Mouse (Mus musculus): ENCODE results near the gene F11. TPM values are rescaled to one million over a fixed set of nuclear protein-coding genes. Genes with fewer than 3 reads are reported as not detected.
A peak's percentile ranks its signal among the peaks of the same experiment; 100 is the strongest.

The F11 gene
- total RNA-seq, 2 experiments from 2014 or later = not detected

GRCm38 (mm10) chr8:45254194-45254842 is 7.5 kb downstream of the F11 start:
- no peak for DNase-seq (ENCODE audit: extremely low spot score in 1 of 2, low spot score in 2 of 2)
- intact Hi-C loops (cut with DNase I) = no loop called here

DNA sequence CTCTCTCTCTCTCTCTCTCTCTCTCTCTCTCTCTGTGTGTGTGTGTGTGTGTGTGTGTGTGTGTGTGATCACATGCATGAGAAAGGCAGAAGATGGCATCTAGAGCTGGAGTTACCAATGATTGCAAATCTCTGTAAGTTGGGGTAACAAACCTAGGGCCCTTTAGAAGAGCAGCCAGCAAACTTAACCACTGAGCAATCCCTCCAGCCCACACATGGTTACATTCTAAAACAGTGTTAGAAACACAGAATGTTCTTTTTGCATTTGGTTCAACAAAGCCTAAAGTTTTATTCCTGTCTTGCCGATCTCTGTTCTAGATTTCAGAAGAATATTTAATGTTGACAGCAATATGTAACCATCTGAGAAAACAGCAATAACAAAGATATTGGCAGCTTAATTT is 8.2 kb downstream of the F11 start:
- intact Hi-C loops (cut with DNase I) = no loop called here
- DNase-seq (ENCODE audit: extremely low spot score in 1 of 2, low spot score in 2 of 2) = no peak

GRCm38 (mm10) chr8:45253111-45253510 is 8.7 kb downstream of the F11 start:
- no peak for DNase-seq (ENCODE audit: extremely low spot score in 1 of 2, low spot score in 2 of 2)
- intact Hi-C loops (cut with DNase I) = no loop called here

- intact Hi-C loops (cut with DNase I) = no loop called here
- DNase-seq (ENCODE audit: extremely low spot score in 1 of 2, low spot score in 2 of 2) = no peak
Observed at GRCm38 (mm10) chr8:45246307-45246706, 15.5 kb downstream of the F11 start.

DNA sequence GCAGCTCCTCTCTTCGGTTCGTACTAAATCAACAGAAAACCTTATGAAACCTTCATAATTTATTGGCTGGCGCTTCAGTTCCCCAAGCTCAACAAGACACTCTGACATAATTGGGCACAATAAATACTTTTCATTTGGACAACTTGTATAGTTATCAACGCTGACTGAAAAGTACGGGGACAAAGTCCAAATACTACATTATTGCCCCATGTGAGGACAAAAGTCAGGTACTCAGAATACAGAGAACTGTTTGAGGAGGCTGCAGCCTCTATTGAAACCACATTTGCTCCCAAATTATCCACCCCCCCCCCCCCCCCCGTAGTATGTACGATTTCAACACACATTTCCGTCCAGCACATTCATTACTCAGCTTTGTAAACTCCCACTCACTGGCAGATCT is 22.5 kb downstream of the F11 start:
- DNase-seq (ENCODE audit: extremely low spot score in 1 of 2, low spot score in 2 of 2) = no peak
- intact Hi-C loops (cut with DNase I) = loop anchor here (5.0 kb wide), 1 partner anchor 302 kb away; the partner anchor contains the start of gene Fat1

DNA sequence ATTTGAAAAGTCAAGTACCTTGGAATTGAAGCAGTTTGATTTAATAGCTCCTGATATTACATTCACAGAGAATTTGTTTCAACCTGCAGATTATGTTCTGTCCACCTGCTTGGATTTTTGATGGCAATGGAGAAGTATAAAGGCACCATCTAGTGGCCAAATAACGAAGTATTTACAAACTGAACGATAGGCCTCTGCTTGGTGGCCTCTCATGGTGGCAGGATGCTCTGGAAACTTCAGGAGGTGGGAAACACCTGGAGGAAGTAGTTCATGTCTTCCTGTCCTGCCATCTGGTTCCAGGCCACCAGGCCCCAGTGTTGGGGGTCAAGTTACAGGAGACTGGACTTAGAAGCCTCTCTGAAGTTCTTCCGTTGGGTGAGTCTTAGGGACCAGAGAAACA is 23.5 kb downstream of the F11 start:
- DNase-seq (ENCODE audit: extremely low spot score in 1 of 2, low spot score in 2 of 2) = peak; percentile 53 to 57
- intact Hi-C loops (cut with DNase I) = loop anchor here (5.0 kb wide), 1 partner anchor 301 kb away; the partner anchor contains the start of gene Fat1

- intact Hi-C loops (cut with DNase I) = loop anchor here (2.0 to 5.0 kb wide), 2 partner anchors 168 to 299 kb away; partner anchors contain the start of genes Fat1 and Mtnr1a
- DNase-seq (ENCODE audit: extremely low spot score in 1 of 2, low spot score in 2 of 2) = peak; percentile 37 to 59
Observed at GRCm38 (mm10) chr8:45236164-45236912, 25.5 kb downstream of the F11 start.

DNA sequence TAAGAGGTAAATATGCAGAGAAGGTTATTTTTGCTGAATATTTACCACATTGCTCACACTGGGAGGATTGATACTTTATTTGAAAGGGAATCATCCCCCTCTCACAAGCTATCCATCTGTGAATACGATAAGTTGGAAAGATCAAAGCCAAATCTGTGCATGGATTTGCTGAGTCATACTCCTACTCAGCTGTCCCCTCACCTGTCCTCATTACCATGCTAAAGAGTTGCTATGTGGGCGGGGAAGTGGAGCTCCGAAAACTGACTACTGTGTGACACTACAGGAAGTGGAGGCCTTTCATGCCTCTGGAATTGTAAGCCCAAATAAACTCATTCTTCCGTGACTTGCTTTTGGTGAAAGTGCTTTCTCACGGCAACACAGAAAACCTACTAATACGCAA is 26.6 kb downstream of the F11 start:
- intact Hi-C loops (cut with DNase I) = loop anchor here (5.0 kb wide), 1 partner anchor 298 kb away; the partner anchor contains the start of gene Fat1
- no peak for DNase-seq (ENCODE audit: extremely low spot score in 1 of 2, low spot score in 2 of 2)

GRCm38 (mm10) chr8:45233256-45233655 is 28.6 kb downstream of the F11 start:
- DNase-seq (ENCODE audit: extremely low spot score in 1 of 2, low spot score in 2 of 2) = no peak
- intact Hi-C loops (cut with DNase I) = no loop called here

GRCm38 (mm10) chr8:45202476-45202875 is 59.4 kb downstream of the F11 start:
- intact Hi-C loops (cut with DNase I) = no loop called here
- DNase-seq (ENCODE audit: extremely low spot score in 1 of 2, low spot score in 2 of 2) = no peak

DNA sequence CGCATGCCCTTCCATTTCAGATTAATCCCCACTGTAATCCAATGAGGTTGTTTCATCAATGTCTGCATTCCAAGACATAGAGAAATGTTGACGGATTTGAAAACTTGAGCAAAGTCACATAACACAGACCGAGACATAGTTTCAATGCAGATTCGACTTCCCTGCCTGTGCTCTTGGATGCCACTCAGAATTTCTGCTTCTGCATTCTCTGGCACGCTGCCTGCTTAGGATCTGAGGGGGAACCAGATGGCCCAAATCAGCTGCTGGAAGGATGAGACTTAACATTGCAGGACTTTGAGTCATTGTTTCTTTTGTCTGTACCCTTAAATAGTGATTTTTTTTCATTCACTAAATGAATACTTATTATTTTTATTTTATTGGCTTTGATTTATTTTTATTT is 60.2 kb downstream of the F11 start:
- DNase-seq (ENCODE audit: extremely low spot score in 1 of 2, low spot score in 2 of 2) = peak; percentile 59 to 80
- intact Hi-C loops (cut with DNase I) = no loop called here

DNA sequence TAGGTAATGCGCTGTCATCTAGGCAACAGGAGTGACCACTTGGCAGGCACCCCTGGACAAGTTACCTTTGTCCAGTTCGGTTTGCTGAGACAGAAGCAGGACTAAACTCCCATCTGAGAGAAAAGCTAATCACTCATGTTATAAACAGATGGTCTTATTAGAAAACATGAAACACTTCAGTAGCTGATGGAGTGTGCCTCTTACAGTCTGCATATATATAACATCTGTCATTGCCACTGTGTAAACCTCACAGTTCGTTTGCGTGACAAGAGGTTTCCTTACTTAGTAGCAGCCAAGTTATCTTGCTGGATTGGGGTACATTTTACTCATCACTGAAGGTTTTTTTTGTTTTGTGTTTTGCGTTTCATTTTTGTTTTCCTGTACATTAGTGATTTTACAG is 64.5 kb downstream of the F11 start:
- no peak for DNase-seq (ENCODE audit: extremely low spot score in 1 of 2, low spot score in 2 of 2)
- intact Hi-C loops (cut with DNase I) = no loop called here

DNA sequence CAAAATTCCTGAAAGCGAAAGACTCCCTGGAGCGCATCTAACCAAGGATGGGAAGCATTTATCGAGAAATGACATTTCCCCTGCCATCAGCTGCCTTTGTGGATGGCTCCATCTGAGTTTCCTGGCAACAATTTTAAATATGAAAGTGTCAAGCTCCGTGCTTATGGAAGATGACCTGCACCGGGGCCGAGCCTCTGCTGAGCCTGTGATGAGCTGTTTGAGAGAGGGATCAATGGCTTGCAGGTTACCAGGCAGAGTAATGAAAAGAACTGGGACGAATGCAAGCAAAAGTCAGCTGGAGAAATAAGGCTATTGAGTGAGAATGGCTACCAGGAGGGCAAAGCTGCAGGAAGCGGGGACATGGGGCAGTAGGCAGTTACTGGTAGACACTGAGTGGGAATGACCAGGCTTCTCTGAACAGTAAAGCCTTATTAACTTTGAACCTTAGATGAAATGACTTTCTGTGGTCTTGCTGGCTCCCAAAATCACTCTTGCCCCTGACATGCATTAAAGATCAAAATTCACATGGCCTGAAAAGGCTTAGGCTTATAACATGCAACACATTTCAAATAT is 65.8 kb downstream of the F11 start:
- intact Hi-C loops (cut with DNase I) = no loop called here
- no peak for DNase-seq (ENCODE audit: extremely low spot score in 1 of 2, low spot score in 2 of 2)

Other genes with a start within 250 kb of the F11 start
- not detected for gene Mtnr1a, start 192.9 kb downstream of the F11 start, total RNA-seq (2021)
- gene Klkb1, start 32.8 kb upstream of the F11 start, total RNA-seq (2021) = under 1 TPM in 1 of 2 experiments, not detected in 1; 0.06 TPM
- not detected for gene Gm45753, start 46.4 kb upstream of the F11 start, total RNA-seq (2021)
- gene Cyp4v3, start 71.2 kb upstream of the F11 start, total RNA-seq (2021) = 1 to 10 TPM; 3.5 to 3.8 TPM
- 10 to 100 TPM; 27.7 to 32.0 TPM for gene Fam149a, start 120.3 kb upstream of the F11 start, total RNA-seq (2021)
- gene Tlr3, start 149.0 kb upstream of the F11 start, total RNA-seq (2021) = 1 to 10 TPM; 3.5 to 4.3 TPM
- gene Sorbs2, start 245.8 kb upstream of the F11 start, total RNA-seq (2021) = 100 to 1,000 TPM; 188 to 191 TPM